Mouse (Mus musculus) spleen, adult 2 months (tissue): ENCODE measurements around the gene Scube1. TPM values are rescaled to one million over a fixed set of nuclear protein-coding genes. Genes with fewer than 3 reads are reported as not detected.

ENCODE experiments used
- DNase-seq, 2 experiments: peaks; one replicate each; pipeline versions ENCODE4 v3.0.0 to v3.0.0-alpha.2; 2012 to 2021; ENCODE audit warnings: low spot score in 2 of 2, low read depth in 1 of 2
- H3K27ac ChIP-seq: fragments of 200-500 bp; 2 replicates; pipeline ENCODE4 v1.5.1; 2012; ENCODE audit warnings: low read length, inconsistent platforms; ENCODE audit not compliant: insufficient read depth
- H3K27me3 ChIP-seq: fragments of 200-500 bp; 2 replicates; pipeline ENCODE4 v1.6.1; 2012; ENCODE audit warnings: mild to moderate bottlenecking, moderate library complexity, low read length, inconsistent platforms; ENCODE audit not compliant: control insufficient read depth, insufficient read depth
- H3K36me3 ChIP-seq: fragments of 200-500 bp; 2 replicates; pipeline ENCODE4 v1.6.1; 2012; ENCODE audit warnings: mild to moderate bottlenecking, low read length, inconsistent platforms; ENCODE audit not compliant: control insufficient read depth, insufficient read depth
- H3K4me1 ChIP-seq: fragments of 200-500 bp; 2 replicates; pipeline ENCODE4 v1.6.1; 2011; ENCODE audit warnings: inconsistent platforms; ENCODE audit not compliant: control insufficient read depth, insufficient read depth, insufficient read length
- H3K4me3 ChIP-seq: fragments of 200-500 bp; 2 replicates; pipeline ENCODE4 v1.5.1; 2011; ENCODE audit warnings: mild to moderate bottlenecking, inconsistent platforms; ENCODE audit not compliant: insufficient read depth, insufficient read length; ENCODE audit errors: extremely low read depth
- CTCF ChIP-seq: fragments of 200-500 bp; IDR thresholded peaks from 2 replicates; pipeline ENCODE4 v1.5.1; 2011; ENCODE audit warnings: mild to moderate bottlenecking, inconsistent platforms; ENCODE audit not compliant: insufficient read depth, insufficient read length, insufficient replicate concordance; ENCODE audit errors: extremely low read depth
- POLR2A ChIP-seq: fragments of 200-500 bp; IDR thresholded peaks from 2 replicates; pipeline ENCODE4 v1.6.1; 2011; ENCODE audit warnings: low read depth, low read length, inconsistent platforms
- WGBS: fragments of 180-500 bp; shearing (Covaris S2); methylation state at CpG from one replicate; pipeline ENCODE4 v1.1.7; 2018; 5-methylcytosine and 5-hydroxymethylcytosine counted together
- polyA plus RNA-seq: library from polyadenylated mRNA; depleted of rRNA; stranded (reverse); fragments of >200 nt; gene quantifications from 2 replicates; pipeline ENCODE4 v1.2.3, GENCODE M21; 2012

Gene Scube1
- polyA plus RNA-seq, 1 experiment = 8.8 TPM

DNA sequence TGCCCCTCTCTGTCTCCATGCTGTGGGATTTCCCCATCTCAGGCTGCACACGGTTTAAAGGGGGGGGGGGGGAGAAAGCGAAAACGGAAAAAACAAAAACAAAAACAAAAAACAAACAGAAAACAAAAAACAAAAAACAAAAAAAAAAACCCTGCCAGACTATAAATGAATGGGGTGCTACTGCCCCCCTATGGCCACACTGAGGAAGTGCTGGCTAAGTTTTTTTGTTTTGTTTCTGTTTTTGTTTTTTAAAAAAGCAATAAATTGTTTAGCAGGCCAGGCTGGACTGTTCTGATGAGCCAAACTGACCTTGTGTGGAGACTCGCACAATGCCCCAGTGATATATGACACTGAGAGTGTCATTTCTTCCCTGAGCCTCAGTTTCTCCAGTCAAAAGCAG, 34.1 kb upstream of the Scube1 start:
- WGBS = 23% methylated on average over 4 of the region's 4 CpGs
- no peak for DNase-seq
- TF ChIP-seq POLR2A (no peak), CTCF (0 out of 2 replicates have a peak, but pooled peaks have one; percentile 6)
- Histone ChIP-seq H3K4me1 (no peaks in the 10 kb centered on the region), H3K36me3 (no peaks in the 10 kb centered on the region), H3K4me3 (no peak overlapping the region), H3K27me3 (no peaks in the 10 kb centered on the region), H3K27ac (no peak overlapping the region)

DNA sequence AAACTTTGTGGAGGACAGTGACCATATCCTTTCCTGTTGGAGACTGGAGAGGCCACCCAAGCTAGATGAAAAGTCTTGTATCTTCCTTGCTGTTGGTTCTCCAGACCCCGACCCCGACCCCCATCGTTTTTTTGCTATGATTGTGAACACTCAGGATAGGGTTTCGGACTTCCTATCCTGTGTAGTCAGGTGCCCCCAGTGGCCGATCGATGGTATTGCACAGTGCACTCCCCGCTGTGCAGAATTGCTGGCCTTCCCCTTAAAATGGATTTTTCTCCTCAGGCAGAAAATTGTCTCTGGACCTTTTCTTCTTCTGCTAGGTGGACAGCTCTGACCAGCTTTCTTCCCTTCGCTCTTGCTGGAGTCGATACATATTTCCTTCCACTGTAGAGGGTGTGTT, 31.9 kb upstream of the Scube1 start:
- no peak for DNase-seq
- TF ChIP-seq CTCF = peak; percentile 37; the same call in 1 of the 2 replicates
- no peak for TF ChIP-seq POLR2A
- Histone ChIP-seq H3K4me3 (no peak overlapping the region), H3K36me3 (no peaks in the 10 kb centered on the region), H3K27me3 (no peaks in the 10 kb centered on the region), H3K4me1 (no peaks in the 10 kb centered on the region), H3K27ac (no peak overlapping the region)
- WGBS = 37% methylated on average over 9 of the region's 9 CpGs

DNA sequence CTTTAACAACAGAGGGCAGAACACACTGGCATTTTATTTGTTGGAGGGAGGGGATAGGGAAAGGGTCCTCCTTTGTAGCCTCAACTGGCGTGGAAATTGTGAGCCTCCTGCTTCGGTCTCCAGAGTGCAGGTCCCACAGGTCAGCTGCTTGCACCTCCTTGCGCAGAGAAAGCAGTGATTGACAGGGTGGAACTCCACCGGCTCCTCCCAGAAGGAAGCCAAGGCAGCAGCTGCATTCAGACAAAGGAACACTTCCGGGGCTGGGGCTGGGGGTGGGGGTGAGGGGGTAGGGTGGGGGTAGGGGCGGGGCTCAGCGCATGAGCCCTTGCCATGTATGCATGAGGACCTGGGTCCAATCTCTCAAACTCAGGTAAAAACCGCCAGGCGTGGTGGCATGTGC, 24.6 kb upstream of the Scube1 start:
- TF ChIP-seq POLR2A (no peak), CTCF (no peak)
- H3K27me3 ChIP-seq = no peaks in the 10 kb centered on the region
- DNase-seq = no peak
- H3K36me3 ChIP-seq = no peaks in the 10 kb centered on the region
- H3K27ac ChIP-seq = no peak overlapping the region
- no peaks in the 10 kb centered on the region for H3K4me1 ChIP-seq
- 55% methylated on average over 9 of the region's 9 CpGs for WGBS
- no peak overlapping the region for H3K4me3 ChIP-seq

GRCm38 (mm10) chr15:83748986-83749385, 24.2 kb upstream of the Scube1 start:
- Histone ChIP-seq H3K27me3 (no peaks in the 10 kb centered on the region), H3K36me3 (no peaks in the 10 kb centered on the region), H3K4me3 (no peak overlapping the region), H3K27ac (no peak overlapping the region), H3K4me1 (no peaks in the 10 kb centered on the region)
- 73% methylated on average over 6 of the region's 6 CpGs for WGBS
- no peak for TF ChIP-seq CTCF
- no peak for TF ChIP-seq POLR2A
- DNase-seq = no peak

- H3K27ac ChIP-seq = no peak overlapping the region
- H3K4me3 ChIP-seq = no peak overlapping the region
- H3K27me3 ChIP-seq = no peaks in the 10 kb centered on the region
- TF ChIP-seq CTCF = no peak
- no peaks in the 10 kb centered on the region for H3K36me3 ChIP-seq
- no peaks in the 10 kb centered on the region for H3K4me1 ChIP-seq
- no peak for DNase-seq
- 78% methylated on average over 16 of the region's 16 CpGs for WGBS
Measured at GRCm38 (mm10) chr15:83746311-83746710, 21.5 kb upstream of the Scube1 start.

DNA sequence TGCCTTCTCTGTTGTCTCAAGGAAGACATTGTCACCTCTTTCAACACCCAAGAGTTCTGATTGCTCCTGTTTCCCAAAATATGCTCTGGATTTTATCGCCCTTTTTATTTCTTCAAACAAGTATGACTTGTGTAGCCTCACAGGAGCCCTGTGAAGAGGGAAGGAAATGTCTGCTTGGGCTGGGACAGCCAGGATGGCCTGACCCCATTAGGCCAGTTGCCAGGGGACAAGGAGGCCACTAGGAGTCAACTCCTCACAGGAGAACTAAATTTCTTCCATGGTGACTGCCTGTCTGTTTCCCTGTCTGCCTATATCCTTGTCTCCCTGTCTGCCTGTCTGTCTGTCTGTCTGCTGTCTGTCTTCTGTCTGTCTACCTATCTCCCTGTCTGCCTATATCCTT, 17.2 kb upstream of the Scube1 start:
- no peak overlapping the region for H3K27ac ChIP-seq
- no peak overlapping the region for H3K4me3 ChIP-seq
- H3K27me3 ChIP-seq = no peaks in the 10 kb centered on the region
- no peak for DNase-seq
- 85% methylated on average over 1 of the region's 1 CpGs for WGBS
- no peaks in the 10 kb centered on the region for H3K4me1 ChIP-seq
- no peaks in the 10 kb centered on the region for H3K36me3 ChIP-seq
- no peak for TF ChIP-seq CTCF

DNA sequence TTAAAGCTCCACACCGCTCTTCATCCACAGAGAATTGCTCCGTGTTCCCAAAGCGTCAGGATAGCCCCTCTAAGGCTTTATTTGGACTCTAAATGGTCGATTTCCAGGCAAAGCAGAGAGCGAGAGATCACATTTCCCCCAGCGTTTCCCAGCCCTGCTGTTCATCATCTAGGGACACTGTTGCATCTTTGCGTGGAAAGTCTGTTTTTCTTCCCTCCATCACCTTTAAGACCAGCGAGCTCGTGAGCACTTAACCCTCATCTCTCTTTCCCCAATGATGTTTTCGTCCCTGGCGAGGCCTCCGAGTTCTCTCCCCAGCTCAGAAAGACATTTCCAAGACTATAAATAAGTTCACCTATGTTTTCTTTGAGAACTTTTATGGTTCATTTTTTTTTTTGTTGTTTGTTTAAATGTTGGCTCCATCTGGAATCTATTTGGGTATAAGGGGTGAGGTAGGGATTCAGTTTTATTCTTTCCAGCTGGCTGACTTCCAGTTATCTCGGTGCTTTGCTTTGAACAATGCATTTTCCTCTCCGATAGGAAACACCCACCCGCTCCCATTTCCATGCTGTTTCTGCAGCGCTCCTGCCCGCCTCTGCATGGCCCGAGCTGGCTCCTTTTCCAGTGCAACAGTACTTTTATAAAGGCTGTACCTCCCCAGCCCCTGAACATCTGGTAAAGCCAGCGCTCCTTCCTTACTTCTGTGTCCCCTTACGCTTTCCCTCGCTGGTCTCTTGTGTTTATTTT, 16.0 kb upstream of the Scube1 start:
- Histone ChIP-seq H3K27me3 (no peaks in the 10 kb centered on the region), H3K36me3 (no peaks in the 10 kb centered on the region), H3K4me3 (no peak overlapping the region), H3K27ac (no peak overlapping the region), H3K4me1 (no peaks in the 10 kb centered on the region)
- no peak for TF ChIP-seq POLR2A
- DNase-seq = no peak
- WGBS = 53% methylated on average over 21 of the region's 21 CpGs
